Mouse (Mus musculus): ENCODE results near the gene Chrm3. TPM values are rescaled to one million over a fixed set of nuclear protein-coding genes. Genes with fewer than 3 reads are reported as not detected.
"Not testable (repeated sequence)": the region's sequence is repeated elsewhere in the genome, so short reads cannot be mapped to it uniquely, and the experiment has no call there.

Gene Chrm3
- total RNA-seq (2021) (1 to 10 TPM in 1 of 2 experiments, under 1 TPM in 1; 0.89 to 1.2 TPM), polyA plus RNA-seq (2012; rRNA removed) (0.47 and 1.6 TPM in 2 replicates)
- long read RNA-seq, result 0 reads

DNA sequence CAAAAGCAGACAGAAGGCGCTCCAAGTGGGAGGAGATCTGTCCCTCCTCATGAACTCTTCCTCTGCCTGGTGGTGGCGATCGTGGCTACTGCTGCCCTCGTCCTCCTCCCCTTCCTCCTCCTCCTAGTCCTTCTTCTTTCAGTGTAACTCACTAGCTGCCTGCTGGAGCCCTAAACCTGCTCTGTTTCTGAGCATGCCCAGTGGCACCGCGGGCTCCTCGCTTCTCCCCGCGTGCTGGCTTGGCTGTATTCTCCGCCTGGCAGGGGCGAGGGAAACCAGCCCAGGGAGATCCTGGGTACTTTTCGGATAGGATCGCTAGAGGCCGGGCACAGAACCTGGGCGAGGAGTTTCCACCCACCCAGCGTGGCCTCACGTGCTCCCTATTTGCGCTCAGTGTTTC lies at the start of gene Chrm3:
TSS of gene Chrm3 (minus strand) at position 71 of the 400 bp plus-strand sequence.
- peaks cover 6% of the 10 kb centered on the region for H3K27me3 ChIP-seq (ENCODE audit: control insufficient read depth, insufficient read depth, low read length)
- intact Hi-C loops (cut with DNase I), result no loop called here
- no peaks in the 10 kb centered on the region for H3K4me1 ChIP-seq (ENCODE audit: control insufficient read depth, insufficient read depth, low read length)
- H3K9ac ChIP-seq (ENCODE audit: low read depth, low read length), result peak within 1 kb of the TSS; percentile 61
- WGBS, result 1% methylated on average over 18 of the region's 18 CpGs
- peak within 1 kb of the TSS; percentile 45 for H3K4me3 ChIP-seq
- no peaks in the 10 kb centered on the region for H3K79me2 ChIP-seq (replicated peaks; ENCODE audit: control insufficient read depth, insufficient read depth, low read length)
- H3K27ac ChIP-seq, result peak within 1 kb of the TSS; percentile 15; the same call in 1 of the 2 replicates
- H3K36me3 ChIP-seq (ENCODE audit: control insufficient read depth, insufficient read depth, low read length), result no peaks in the 10 kb centered on the region
- DNase-seq, result peak; percentile 36 to 40
- TF ChIP-seq POLR2A (IDR thresholded peaks at IDR 0.05; ENCODE audit: insufficient read depth, low read depth, low read length), result no peak
- TF ChIP-seq EP300 (IDR thresholded peaks at IDR 0.05; ENCODE audit: insufficient read depth, low read depth, low read length), result no peak
- peak; percentile 16; the same call in 1 of the 2 replicates for TF ChIP-seq CTCF (IDR thresholded peaks at IDR 0.05)

DNA sequence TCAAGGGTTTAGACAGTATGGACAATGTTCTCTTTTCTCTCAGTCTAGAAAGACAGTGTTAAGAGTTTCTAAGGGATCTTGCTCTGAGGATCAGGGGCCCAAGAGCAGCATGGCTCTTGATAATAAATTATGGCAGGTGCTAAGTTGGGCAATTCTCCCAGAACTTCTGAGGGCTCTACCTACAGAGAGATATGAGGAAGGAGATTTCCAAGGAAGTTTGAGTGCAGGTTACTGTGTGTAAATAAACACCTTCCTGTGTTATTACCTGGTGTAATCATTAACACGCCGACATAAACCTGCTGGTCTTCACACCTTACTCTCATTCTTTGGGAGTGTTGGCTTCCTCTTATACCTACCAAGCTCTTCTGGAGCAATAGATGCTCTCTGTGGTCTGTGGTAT lies 33.7 kb upstream of the Chrm3 start:
- no peaks in the 10 kb centered on the region for H3K4me1 ChIP-seq (ENCODE audit: control insufficient read depth, insufficient read depth, low read length)
- no peaks in the 10 kb centered on the region for H3K79me2 ChIP-seq (replicated peaks; ENCODE audit: control insufficient read depth, insufficient read depth, low read length)
- H3K9ac ChIP-seq (ENCODE audit: low read depth, low read length), result no peak overlapping the region
- H3K4me3 ChIP-seq, result no peak overlapping the region
- intact Hi-C loops (cut with DNase I), result no loop called here
- H3K36me3 ChIP-seq (ENCODE audit: control insufficient read depth, insufficient read depth, low read length), result no peaks in the 10 kb centered on the region
- no peak for TF ChIP-seq POLR2A (IDR thresholded peaks at IDR 0.05; ENCODE audit: insufficient read depth, low read depth, low read length)
- no peak for TF ChIP-seq EP300 (IDR thresholded peaks at IDR 0.05; ENCODE audit: insufficient read depth, low read depth, low read length)
- no peak for TF ChIP-seq CTCF (IDR thresholded peaks at IDR 0.05)
- no peaks in the 10 kb centered on the region for H3K27me3 ChIP-seq (ENCODE audit: control insufficient read depth, insufficient read depth, low read length)
- DNase-seq, result no peak
- H3K27ac ChIP-seq, result no peak overlapping the region
- WGBS, result 94% methylated on average over 2 of the region's 2 CpGs

- H3K4me3 ChIP-seq; H3K79me2 ChIP-seq (replicated peaks; ENCODE audit: control insufficient read depth, insufficient read depth, low read length); H3K36me3 ChIP-seq (ENCODE audit: control insufficient read depth, insufficient read depth, low read length); H3K27me3 ChIP-seq (ENCODE audit: control insufficient read depth, insufficient read depth, low read length); intact Hi-C loops (cut with DNase I); H3K4me1 ChIP-seq (ENCODE audit: control insufficient read depth, insufficient read depth, low read length); DNase-seq; H3K9ac ChIP-seq (ENCODE audit: low read depth, low read length); H3K27ac ChIP-seq: not testable (repeated sequence)
These were observed 14.8 kb upstream of the Chrm3 start for GRCm38 (mm10) chr13:10375487-10375886.

GRCm38 (mm10) chr13:10360199-10360694 lies 400 bp downstream of the Chrm3 start:
- DNase-seq, result peak; percentile 14 to 28
- Histone ChIP-seq H3K27ac (peak overlapping the region; percentile 15; the same call in 1 of the 2 replicates), H3K9ac (ENCODE audit: low read depth, low read length) (peak overlapping the region; percentile 61), H3K36me3 (ENCODE audit: control insufficient read depth, insufficient read depth, low read length) (no peaks in the 10 kb centered on the region), H3K4me1 (ENCODE audit: control insufficient read depth, insufficient read depth, low read length) (no peaks in the 10 kb centered on the region; the same call in 1 of the 2 replicates), H3K4me3 (peak overlapping the region; percentile 45), H3K79me2 (replicated peaks; ENCODE audit: control insufficient read depth, insufficient read depth, low read length) (no peaks in the 10 kb centered on the region), H3K27me3 (ENCODE audit: control insufficient read depth, insufficient read depth, low read length) (peaks cover 6% of the 10 kb centered on the region)
- intact Hi-C loops (cut with DNase I), result no loop called here
- WGBS, result 1% methylated on average over 60 of the region's 60 CpGs
- TF ChIP-seq CTCF (IDR thresholded peaks at IDR 0.05) (no peak), EP300 (IDR thresholded peaks at IDR 0.05; ENCODE audit: insufficient read depth, low read depth, low read length) (no peak), POLR2A (IDR thresholded peaks at IDR 0.05; ENCODE audit: insufficient read depth, low read depth, low read length) (no peak)

GRCm38 (mm10) chr13:10359516-10360198 lies 990 bp downstream of the Chrm3 start:
- TF ChIP-seq CTCF (IDR thresholded peaks at IDR 0.05) (no peak), EP300 (IDR thresholded peaks at IDR 0.05; ENCODE audit: insufficient read depth, low read depth, low read length) (no peak), POLR2A (IDR thresholded peaks at IDR 0.05; ENCODE audit: insufficient read depth, low read depth, low read length) (no peak)

GRCm38 (mm10) chr13:10355796-10356195 lies 4.9 kb downstream of the Chrm3 start:
- H3K27ac ChIP-seq, result no peak overlapping the region
- peaks cover 6% of the 10 kb centered on the region for H3K27me3 ChIP-seq (ENCODE audit: control insufficient read depth, insufficient read depth, low read length)
- 55% methylated on average over 5 of the region's 5 CpGs for WGBS
- no peak for TF ChIP-seq POLR2A (IDR thresholded peaks at IDR 0.05; ENCODE audit: insufficient read depth, low read depth, low read length)
- TF ChIP-seq CTCF (IDR thresholded peaks at IDR 0.05), result no peak
- no peak for TF ChIP-seq EP300 (IDR thresholded peaks at IDR 0.05; ENCODE audit: insufficient read depth, low read depth, low read length)
- H3K36me3 ChIP-seq (ENCODE audit: control insufficient read depth, insufficient read depth, low read length), result no peaks in the 10 kb centered on the region
- intact Hi-C loops (cut with DNase I), result no loop called here
- H3K4me3 ChIP-seq, result no peak overlapping the region
- peak in 1 of 2 experiments; percentile 8 for DNase-seq
- no peaks in the 10 kb centered on the region for H3K79me2 ChIP-seq (replicated peaks; ENCODE audit: control insufficient read depth, insufficient read depth, low read length)
- H3K9ac ChIP-seq (ENCODE audit: low read depth, low read length), result no peak overlapping the region
- H3K4me1 ChIP-seq (ENCODE audit: control insufficient read depth, insufficient read depth, low read length), result peaks cover 2% of the 10 kb centered on the region

More at GRCm38 (mm10) chr13:10359516-10360198, 990 bp downstream of the Chrm3 start:
- Histone ChIP-seq H3K4me1 (ENCODE audit: control insufficient read depth, insufficient read depth, low read length) (peaks cover 2% of the 10 kb centered on the region), H3K79me2 (replicated peaks; ENCODE audit: control insufficient read depth, insufficient read depth, low read length) (no peaks in the 10 kb centered on the region), H3K27ac (peak overlapping the region; percentile 15; the same call in 1 of the 2 replicates), H3K27me3 (ENCODE audit: control insufficient read depth, insufficient read depth, low read length) (peaks cover 6% of the 10 kb centered on the region), H3K9ac (ENCODE audit: low read depth, low read length) (peak overlapping the region; percentile 61; the same call in 1 of the 2 replicates), H3K4me3 (peak overlapping the region; percentile 45), H3K36me3 (ENCODE audit: control insufficient read depth, insufficient read depth, low read length) (no peaks in the 10 kb centered on the region)
- DNase-seq, result peak; percentile 3 to 19
- 5% methylated on average over 26 of the region's 26 CpGs for WGBS
- intact Hi-C loops (cut with DNase I), result no loop called here
